Mouse (Mus musculus): ENCODE results near the gene Sh3rf1.

Gene Sh3rf1

GRCm38 (mm10) chr8:61261374-61261773 lies 37.7 kb downstream of the Sh3rf1 start:
- DNase-seq (ENCODE audit: low spot score in 2 of 2), result no peak

GRCm38 (mm10) chr8:61263691-61264090 lies 40.0 kb downstream of the Sh3rf1 start:
- no peak for DNase-seq (ENCODE audit: low spot score in 2 of 2)

GRCm38 (mm10) chr8:61264881-61265280 lies 41.2 kb downstream of the Sh3rf1 start:
- DNase-seq (ENCODE audit: low spot score in 2 of 2), result no peak

GRCm38 (mm10) chr8:61265390-61265789 lies 41.7 kb downstream of the Sh3rf1 start:
- peak; percentile 41 to 52 for DNase-seq (ENCODE audit: low spot score in 2 of 2)

GRCm38 (mm10) chr8:61267061-61267460 lies 43.4 kb downstream of the Sh3rf1 start:
- DNase-seq (ENCODE audit: low spot score in 2 of 2), result no peak

GRCm38 (mm10) chr8:61267692-61268091 lies 44.0 kb downstream of the Sh3rf1 start:
- DNase-seq (ENCODE audit: low spot score in 2 of 2), result no peak

- DNase-seq (ENCODE audit: low spot score in 2 of 2), result no peak
Measured at GRCm38 (mm10) chr8:61268233-61268916, 44.7 kb downstream of the Sh3rf1 start.

GRCm38 (mm10) chr8:61270016-61270415 lies 46.3 kb downstream of the Sh3rf1 start:
- no peak for DNase-seq (ENCODE audit: low spot score in 2 of 2)

GRCm38 (mm10) chr8:61270541-61270940 lies 46.9 kb downstream of the Sh3rf1 start:
- no peak for DNase-seq (ENCODE audit: low spot score in 2 of 2)

- DNase-seq (ENCODE audit: low spot score in 2 of 2), result no peak
Measured at GRCm38 (mm10) chr8:61270961-61271360, 47.3 kb downstream of the Sh3rf1 start.

- no peak for DNase-seq (ENCODE audit: low spot score in 2 of 2)
Measured at GRCm38 (mm10) chr8:61272838-61273237, 49.2 kb downstream of the Sh3rf1 start.

GRCm38 (mm10) chr8:61273307-61274221 lies 49.9 kb downstream of the Sh3rf1 start:
- no peak for DNase-seq (ENCODE audit: low spot score in 2 of 2)

GRCm38 (mm10) chr8:61274602-61275462 lies 51.2 kb downstream of the Sh3rf1 start:
- peak in 1 of 2 experiments; percentile 35 for DNase-seq (ENCODE audit: low spot score in 2 of 2)

- DNase-seq (ENCODE audit: low spot score in 2 of 2), result no peak
Measured at GRCm38 (mm10) chr8:61275463-61276356, 52.0 kb downstream of the Sh3rf1 start.

GRCm38 (mm10) chr8:61276397-61276796 lies 52.7 kb downstream of the Sh3rf1 start:
- DNase-seq (ENCODE audit: low spot score in 2 of 2), result peak; percentile 39 to 42

GRCm38 (mm10) chr8:61279030-61279429 lies 55.4 kb downstream of the Sh3rf1 start:
- no peak for DNase-seq (ENCODE audit: low spot score in 2 of 2)

GRCm38 (mm10) chr8:61282303-61283168 lies 58.9 kb downstream of the Sh3rf1 start:
- no peak for DNase-seq (ENCODE audit: low spot score in 2 of 2)

GRCm38 (mm10) chr8:61283169-61284081 lies 59.8 kb downstream of the Sh3rf1 start:
- peak in 1 of 2 experiments; percentile 15 for DNase-seq (ENCODE audit: low spot score in 2 of 2)

GRCm38 (mm10) chr8:61285896-61286295 lies 62.2 kb downstream of the Sh3rf1 start:
- DNase-seq (ENCODE audit: low spot score in 2 of 2), result no peak

All from heart, adult 9 months (tissue).